16 mouse cellular contexts compared by ENCODE assay signal in genomic region chr1:132380550-132381100, GRCm38 (mm10). TPM values are rescaled to one million over a fixed set of nuclear protein-coding genes. Genes with fewer than 3 reads are reported as not detected.
DNase-seq lines count a peak whose midpoint lies in the region; ATAC-seq and TF ChIP-seq lines count a peak whose summit lies in the region.
"Had no signal": no experiment of that assay in that cellular context is flagged by ENCODE, and none has a peak within 500 bp of the region (broad histone marks: within the 10 kb centered on the region; RNA-seq: fewer than 3 reads in every experiment).

No protein-coding gene starts in this region.

- 85% methylated on average over 27 of the region's 27 CpGs for WGBS in kidney, embryonic 15.5 days
- 83% methylated on average over 27 of the region's 27 CpGs for WGBS in liver, embryonic 16.5 days (ENCODE audit: insufficient replicate concordance)
- WGBS in lung, postnatal 0 days: 79% methylated on average over 27 of the region's 27 CpGs

- no peak for TF ChIP-seq EP300 in lung, postnatal 0 days (IDR thresholded peaks at IDR 0.05)

- TF ChIP-seq CTCF in lung, postnatal 0 days (IDR thresholded peaks at IDR 0.05): no peak

- H3K27ac ChIP-seq in kidney, embryonic 15.5 days: no peak overlapping the region
- H3K27ac ChIP-seq in liver, embryonic 16.5 days (ENCODE audit: low read length): peak overlapping the region; percentile 90
- H3K27ac ChIP-seq in lung, postnatal 0 days (ENCODE audit: low read length): no peak overlapping the region
- H3K27ac ChIP-seq: embryonic facial prominence, embryonic 12.5 days; forebrain, embryonic 15.5 days; hindbrain, embryonic 15.5 days had no signal

- H3K9ac ChIP-seq in kidney, embryonic 15.5 days: no peak overlapping the region
- no peak overlapping the region for H3K9ac ChIP-seq in liver, embryonic 16.5 days (ENCODE audit: low read depth, low read length)
- H3K9ac ChIP-seq in lung, postnatal 0 days (replicated peaks; ENCODE audit: low read depth): no peak overlapping the region
- H3K9ac ChIP-seq: embryonic facial prominence, embryonic 12.5 days; forebrain, embryonic 15.5 days; hindbrain, embryonic 15.5 days had no signal

- no peaks in the 10 kb centered on the region for H3K9me3 ChIP-seq in kidney, embryonic 15.5 days (replicated peaks)
- no peaks in the 10 kb centered on the region for H3K9me3 ChIP-seq in liver, embryonic 16.5 days (replicated peaks; ENCODE audit: control insufficient read depth, low read length)
- H3K9me3 ChIP-seq in lung, postnatal 0 days (ENCODE audit: low read length): no peaks in the 10 kb centered on the region
- H3K9me3 ChIP-seq: embryonic facial prominence, embryonic 12.5 days; forebrain, embryonic 15.5 days; hindbrain, embryonic 15.5 days had no signal

- peak; percentile 41 for DNase-seq in cerebellum, adult 8-10 months
- no peak for DNase-seq in kidney, postnatal 36 days
- peak; percentile 57 for DNase-seq in ZHBTc4 (ENCODE audit: low read depth, low spot score)
- DNase-seq in lung, postnatal 0 days (ENCODE audit: low spot score): no peak
- no peak for DNase-seq in lung, postnatal 4 days
- DNase-seq: kidney, adult 18-20 months; lung, postnatal 36 days; thymus, postnatal 25 days had no signal

- H3K27me3 ChIP-seq in kidney, embryonic 15.5 days: no peaks in the 10 kb centered on the region
- no peaks in the 10 kb centered on the region for H3K27me3 ChIP-seq in liver, embryonic 16.5 days (ENCODE audit: control insufficient read depth, insufficient read depth, low read depth, low read length)
- H3K27me3 ChIP-seq in lung, postnatal 0 days (replicated peaks; ENCODE audit: insufficient read depth, low read length): no peaks in the 10 kb centered on the region
- H3K27me3 ChIP-seq: embryonic facial prominence, embryonic 12.5 days; forebrain, embryonic 15.5 days; hindbrain, embryonic 15.5 days had no signal

- no peak overlapping the region for H3K4me3 ChIP-seq in kidney, embryonic 15.5 days (replicated peaks)
- H3K4me3 ChIP-seq in liver, embryonic 16.5 days (ENCODE audit: low read depth, low read length): no peak overlapping the region; the same call in 1 of the 2 replicates
- no peak overlapping the region for H3K4me3 ChIP-seq in lung, postnatal 0 days (ENCODE audit: low read depth, low read length)
- H3K4me3 ChIP-seq: embryonic facial prominence, embryonic 12.5 days; forebrain, embryonic 15.5 days; hindbrain, embryonic 15.5 days had no signal

- H3K4me2 ChIP-seq in kidney, embryonic 15.5 days: no peak overlapping the region
- 0 out of 2 replicates have a peak overlapping the region, but pooled peaks have one; percentile 65 for H3K4me2 ChIP-seq in liver, embryonic 16.5 days (ENCODE audit: low read depth, low read length)
- H3K4me2 ChIP-seq in lung, postnatal 0 days (replicated peaks; ENCODE audit: low read depth, low read length): no peak overlapping the region
- H3K4me2 ChIP-seq: embryonic facial prominence, embryonic 12.5 days; forebrain, embryonic 15.5 days; hindbrain, embryonic 15.5 days had no signal

- H3K36me3 ChIP-seq in kidney, embryonic 15.5 days: peaks cover 30% of the 10 kb centered on the region
- peaks cover 36% of the 10 kb centered on the region for H3K36me3 ChIP-seq in liver, embryonic 16.5 days (ENCODE audit: control insufficient read depth, insufficient read depth)
- H3K36me3 ChIP-seq in lung, postnatal 0 days (ENCODE audit: insufficient read depth, low read length): 0 out of 2 replicates have a peak, but pooled peaks cover 6% of the 10 kb centered on the region

- no peak for ATAC-seq in cerebellum, adult (ENCODE audit: insufficient number of reproducible peaks, low FRiP score, low TSS enrichment)
- 0 out of 2 replicates have a peak, but pooled peaks have one; percentile 5 for ATAC-seq in kidney, embryonic 15.5 days (replicated peaks; ENCODE audit: low FRiP score)
- no peak for ATAC-seq in liver, embryonic 16.5 days (ENCODE audit: low read depth)
- no peak for ATAC-seq in lung, postnatal 0 days
- ATAC-seq: activated CD4-positive, CD25-positive, alpha-beta regulatory T cell, adult 4 months; forebrain, embryonic 15.5 days; midbrain, embryonic 16.5 days had no signal

- peaks cover 42% of the 10 kb centered on the region for H3K4me1 ChIP-seq in kidney, embryonic 15.5 days
- peaks cover 97% of the 10 kb centered on the region for H3K4me1 ChIP-seq in liver, embryonic 16.5 days (ENCODE audit: control insufficient read depth, low read depth, low read length)
- H3K4me1 ChIP-seq in lung, postnatal 0 days (ENCODE audit: insufficient read depth, low read depth, low read length): peaks cover 17% of the 10 kb centered on the region; the same call in 1 of the 2 replicates

RNA-seq across cellular contexts. Expression of gene Tmcc2, which starts 10.5 kb away (rescaled TPM):
- 11.9 and 15.5 TPM in 2 replicates for polyA plus RNA-seq in kidney, embryonic 15.5 days (2015; fragmentation: Nextera tagmentation; extraction: Ambion mirVana)
- polyA plus RNA-seq in liver, embryonic 16.5 days (2015; fragmentation: Nextera tagmentation; extraction: Ambion mirVana): 631 and 674 TPM in 2 replicates
- 28.8 and 37.2 TPM in 2 replicates for polyA plus RNA-seq in lung, postnatal 0 days (2015; fragmentation: Nextera tagmentation; extraction: Ambion mirVana)

RNA-seq across cellular contexts. Expression of gene Dstyk, which starts 36.7 kb away (rescaled TPM):
- polyA plus RNA-seq in kidney, embryonic 15.5 days (2015; fragmentation: Nextera tagmentation; extraction: Ambion mirVana): 15.2 and 15.5 TPM in 2 replicates
- 4.4 and 5.0 TPM in 2 replicates for polyA plus RNA-seq in liver, embryonic 16.5 days (2015; fragmentation: Nextera tagmentation; extraction: Ambion mirVana)
- 12.2 and 14.4 TPM in 2 replicates for polyA plus RNA-seq in lung, postnatal 0 days (2015; fragmentation: Nextera tagmentation; extraction: Ambion mirVana)

Comparison
In these comparisons a context has a peak if more than half of its experiments do, and no peak if none do; other contexts are left out.
1. DNase-seq: peak in cerebellum, adult 8-10 months (single experiment) and ZHBTc4 (single experiment); none in kidney, postnatal 36 days (0 of 2), lung, postnatal 0 days (single experiment) and lung, postnatal 4 days (0 of 2).
2. RNA of gene Tmcc2, which starts 10.5 kb away (polyA plus RNA-seq): 631 to 674 TPM in liver, embryonic 16.5 days; 28.8 to 37.2 TPM in lung, postnatal 0 days and 11.9 to 15.5 TPM in kidney, embryonic 15.5 days; every median in the first group is over 10 times any median in the second.